Mouse (Mus musculus): ENCODE data around the gene Runx1. TPM values are rescaled to one million over a fixed set of nuclear protein-coding genes. Genes with fewer than 3 reads are reported as not detected.

Gene Runx1
- polyA plus RNA-seq, 1 experiment, result 2.4 TPM

- Histone ChIP-seq H3K27ac (ENCODE audit: insufficient read depth, low read length) (no peak overlapping the region), H3K9me3 (replicated peaks; ENCODE audit: control insufficient read depth, insufficient read depth, low read length, poor library complexity, severe bottlenecking) (no peaks in the 10 kb centered on the region), H3K36me3 (ENCODE audit: control insufficient read depth, insufficient read depth, low read length, poor library complexity, severe bottlenecking) (no peaks in the 10 kb centered on the region), H3K4me3 (ENCODE audit: low read depth, low read length) (no peak overlapping the region), H3K4me1 (ENCODE audit: control insufficient read depth, insufficient read depth, low read length) (no peaks in the 10 kb centered on the region), H3K27me3 (ENCODE audit: control insufficient read depth, insufficient read depth, low read length, poor library complexity, severe bottlenecking) (no peaks in the 10 kb centered on the region), H3K9ac (ENCODE audit: low read depth, poor library complexity, severe bottlenecking) (no peak overlapping the region)
- TF ChIP-seq EP300 (IDR thresholded peaks at IDR 0.05; ENCODE audit: insufficient read depth, low read depth, low read length) (no peak), CTCF (IDR thresholded peaks at IDR 0.05; ENCODE audit: low read depth, low read length) (no peak), POLR2A (IDR thresholded peaks at IDR 0.05; ENCODE audit: insufficient read depth, low read length) (no peak)
Measured at GRCm38 (mm10) chr16:92552858-92553257, 273.1 kb downstream of the Runx1 start.

DNA sequence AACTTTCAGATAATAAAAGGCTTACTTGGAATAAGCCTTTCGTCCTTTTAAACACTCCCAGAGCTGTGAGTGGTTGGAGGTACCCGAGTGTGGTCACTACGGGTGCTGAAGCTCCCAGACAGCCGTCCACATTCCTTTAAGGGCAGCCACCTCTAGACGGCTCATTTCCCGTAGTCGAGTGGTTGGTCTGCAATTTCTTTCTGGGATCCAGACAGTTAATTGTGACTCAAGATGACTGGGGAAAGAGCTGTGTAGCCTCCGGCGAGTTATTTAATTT, 273.9 kb downstream of the Runx1 start:
- Histone ChIP-seq H3K9me3 (replicated peaks; ENCODE audit: control insufficient read depth, insufficient read depth, low read length, poor library complexity, severe bottlenecking) (no peaks in the 10 kb centered on the region), H3K9ac (ENCODE audit: low read depth, poor library complexity, severe bottlenecking) (no peak overlapping the region), H3K4me3 (ENCODE audit: low read depth, low read length) (no peak overlapping the region), H3K27me3 (ENCODE audit: control insufficient read depth, insufficient read depth, low read length, poor library complexity, severe bottlenecking) (no peaks in the 10 kb centered on the region), H3K27ac (ENCODE audit: insufficient read depth, low read length) (no peak overlapping the region), H3K36me3 (ENCODE audit: control insufficient read depth, insufficient read depth, low read length, poor library complexity, severe bottlenecking) (no peaks in the 10 kb centered on the region), H3K4me1 (ENCODE audit: control insufficient read depth, insufficient read depth, low read length) (no peaks in the 10 kb centered on the region)
- no peak for TF ChIP-seq CTCF (IDR thresholded peaks at IDR 0.05; ENCODE audit: low read depth, low read length)
- TF ChIP-seq EP300 (IDR thresholded peaks at IDR 0.05; ENCODE audit: insufficient read depth, low read depth, low read length), result no peak
- TF ChIP-seq POLR2A (IDR thresholded peaks at IDR 0.05; ENCODE audit: insufficient read depth, low read length), result no peak
